Mouse (Mus musculus) fibroblast of lung, adult 2 months (primary cell): ENCODE results near the gene Stfa2.
"Not testable (repeated sequence)": the region's sequence is repeated elsewhere in the genome, so short reads cannot be mapped to it uniquely, and the experiment has no call there.

Experiments used
- DNase-seq: peaks from one replicate; pipeline ENCODE4 v3.0.0-alpha.2; 2011; ENCODE audit warnings: low read depth

Gene Stfa2

DNA sequence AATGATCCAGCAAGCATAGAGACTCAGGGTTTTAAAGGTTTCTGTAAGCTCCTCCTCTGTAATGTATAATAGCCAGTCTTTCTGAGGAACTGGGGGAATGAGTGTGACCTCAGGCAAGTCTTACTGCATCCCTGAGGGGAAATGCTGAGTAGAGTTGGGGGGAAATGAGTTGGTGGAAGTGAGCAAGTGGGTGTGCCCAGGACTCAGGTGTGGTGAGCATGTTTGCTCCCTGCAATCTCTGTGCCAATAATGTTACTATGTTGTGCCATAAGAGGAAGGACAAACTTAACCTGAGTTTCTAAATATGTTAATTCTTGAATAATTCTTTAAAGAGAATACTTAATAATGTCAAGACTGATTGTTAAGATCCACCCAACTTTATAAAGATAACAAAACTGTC, at the start of gene Stfa2:
TSS of gene Stfa2 (minus strand) at position 101 of the 400 bp plus-strand sequence.
- DNase-seq: no peak

DNA sequence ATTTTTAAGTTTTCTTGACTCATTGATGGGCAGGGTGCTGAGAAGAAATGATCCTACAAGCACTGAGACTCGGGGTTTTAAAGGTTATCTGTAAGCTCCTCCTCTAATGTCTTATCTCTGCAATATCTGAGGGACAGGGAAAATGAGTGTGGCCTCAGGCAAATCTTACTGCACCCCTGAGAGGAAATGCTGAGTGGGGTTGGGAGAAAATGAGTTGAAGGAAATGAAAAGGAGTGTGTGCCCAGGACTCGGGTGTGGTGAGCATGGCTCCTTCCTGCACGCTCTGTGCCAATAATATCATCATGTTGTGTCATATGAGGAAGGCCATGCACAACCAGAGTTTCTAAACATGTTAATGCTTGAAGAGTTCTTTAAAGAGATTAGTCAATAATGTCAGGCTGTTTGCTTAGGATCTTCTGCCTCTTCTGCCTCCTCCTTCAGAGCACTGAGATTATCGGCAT, 47.1 kb upstream of the Stfa2 start, which contains the start of gene Stfa3:
TSS of gene Stfa3 (minus strand) at position 51 of the 461 bp plus-strand sequence.
- no peak for DNase-seq

DNA sequence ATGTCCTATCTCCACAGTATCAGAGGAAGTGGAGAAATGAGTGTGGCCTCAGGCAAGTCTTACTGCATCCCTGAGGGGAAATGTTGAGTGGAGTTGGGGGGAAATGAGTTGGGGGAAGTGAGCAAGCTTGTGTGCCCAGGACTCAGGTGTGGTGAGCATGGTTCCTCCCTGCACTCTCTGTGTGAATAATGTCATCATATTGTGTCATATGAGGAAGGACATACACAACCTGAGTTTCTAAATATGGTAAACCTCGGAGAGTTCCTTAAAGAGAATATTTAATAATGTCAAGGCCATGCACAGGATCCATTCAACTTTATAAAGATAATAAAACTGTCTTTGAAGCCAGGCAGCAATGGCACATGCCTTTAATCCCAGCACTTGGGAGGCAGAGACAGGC, 12.7 kb upstream of the Stfa2 start:
- DNase-seq: not testable (repeated sequence)

DNA sequence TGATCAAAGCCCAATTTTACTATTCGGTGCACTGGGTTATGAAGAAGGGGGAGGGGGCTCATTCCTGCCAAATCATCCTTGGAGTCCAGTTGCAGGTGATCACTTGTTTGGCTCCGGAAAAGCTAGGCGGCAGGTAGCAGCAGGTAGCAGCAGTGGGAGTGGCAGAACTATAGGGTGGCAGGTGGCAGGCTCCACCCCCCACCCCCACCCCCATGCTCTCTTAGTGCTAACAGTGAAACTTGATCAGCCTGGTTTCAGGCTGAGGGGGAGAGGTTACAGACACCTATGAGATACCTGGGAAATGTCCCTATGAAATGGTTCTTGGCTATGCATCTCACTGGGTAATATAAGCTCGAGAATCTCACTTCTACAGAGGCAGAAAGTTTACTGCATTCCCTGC, 19.2 kb downstream of the Stfa2 start:
- no peak for DNase-seq

DNA sequence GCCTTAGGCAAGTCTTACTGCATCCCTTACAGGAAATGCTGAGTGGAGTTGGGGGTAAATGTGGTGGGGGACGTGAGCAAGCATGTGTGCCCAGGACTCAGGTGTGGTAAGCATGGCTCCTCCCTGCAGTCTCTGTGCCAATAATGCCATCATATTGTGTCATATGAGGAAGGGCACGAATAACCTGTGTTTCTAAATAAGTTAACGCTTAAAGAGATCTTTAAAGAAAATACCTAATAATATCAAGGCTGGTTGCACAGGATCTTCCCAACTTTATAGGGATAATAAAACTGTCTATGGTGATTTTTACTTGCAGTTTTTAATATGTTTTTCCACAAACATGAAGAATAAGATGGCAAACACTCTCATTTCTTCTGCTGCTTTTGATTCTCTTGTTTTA, 40.6 kb downstream of the Stfa2 start, which contains the start of gene BC100530:
TSS of gene BC100530 (minus strand) at position 101 of the 400 bp plus-strand sequence.
- DNase-seq: not testable (repeated sequence)
